Mouse (Mus musculus) intestine, embryonic 14.5 days (tissue): ENCODE results near the gene Nudt15. TPM values are rescaled to one million over a fixed set of nuclear protein-coding genes. Genes with fewer than 3 reads are reported as not detected.

Experiments used
- ATAC-seq: fragments of 200-750 bp; cut with Nextera tagmentation; replicated peaks from 2 replicates; pipeline ENCODE4 v1.8.0; 2017; ENCODE audit warnings: low read depth, moderate number of reproducible peaks, moderate TSS enrichment, moderate library complexity; ENCODE audit not compliant: low FRiP score, low TSS enrichment
- DNase-seq: peaks from one replicate; pipeline ENCODE4 v3.0.0-alpha.2; 2018; ENCODE audit warnings: low spot score
- H3K27ac ChIP-seq: fragments of 300-500 bp; sonication (generic); 2 replicates; pipeline ENCODE4 v1.5.1; 2014; ENCODE audit warnings: low read depth, mild to moderate bottlenecking, control low read depth
- H3K27me3 ChIP-seq: fragments of 300-500 bp; sonication (generic); replicated peaks from 2 replicates; pipeline ENCODE4 v1.6.1; 2014; ENCODE audit warnings: low read length, control low read depth; ENCODE audit not compliant: control insufficient read depth, insufficient read depth
- H3K36me3 ChIP-seq: fragments of 300-500 bp; sonication (generic); 2 replicates; pipeline ENCODE4 v1.6.1; 2014; ENCODE audit warnings: low read length, control low read depth; ENCODE audit not compliant: control insufficient read depth, insufficient read depth
- H3K4me1 ChIP-seq: fragments of 300-500 bp; sonication (generic); replicated peaks from 2 replicates; pipeline ENCODE4 v1.6.1; 2014; ENCODE audit warnings: low read length, control low read depth, mixed read lengths; ENCODE audit not compliant: control insufficient read depth, insufficient read depth
- H3K4me2 ChIP-seq: fragments of 300-500 bp; sonication (generic); 2 replicates; pipeline ENCODE4 v1.6.1; 2014; ENCODE audit warnings: low read length
- H3K4me3 ChIP-seq: fragments of 300-500 bp; sonication (generic); 2 replicates; pipeline ENCODE4 v1.5.1; 2014; ENCODE audit warnings: low read depth, low read length, control low read depth, mixed read lengths
- H3K9ac ChIP-seq: fragments of 300-500 bp; sonication (generic); 2 replicates; pipeline ENCODE4 v1.6.1; 2014; ENCODE audit warnings: mild to moderate bottlenecking, low read length
- H3K9me3 ChIP-seq: fragments of 300-500 bp; sonication (generic); 2 replicates; pipeline ENCODE4 v1.6.1; 2016; ENCODE audit warnings: low read length, control low read depth; ENCODE audit not compliant: control insufficient read depth
- WGBS: fragments of 180-500 bp; shearing (Covaris S2); extraction: QIAGEN DNeasy Blood & Tissue Kit; methylation state at CpG from one replicate; pipeline ENCODE4 v1.1.7; 2014; 5-methylcytosine and 5-hydroxymethylcytosine counted together
- polyA plus RNA-seq: library from polyadenylated mRNA; unstranded; fragments of >200 nt; fragmentation: Nextera tagmentation; extraction: Ambion mirVana; gene quantifications from 2 replicates; pipeline ENCODE4 v1.2.1, GENCODE M21; 2014

The Nudt15 gene
- polyA plus RNA-seq, 1 experiment from 2014 or later: 7.2 TPM

GRCm38 (mm10) chr14:73503237-73503933, 44.7 kb downstream of the Nudt15 start:
- Histone ChIP-seq H3K27ac (peak overlapping the region; percentile 52; the same call in 1 of the 2 replicates), H3K9ac (no peak overlapping the region), H3K9me3 (no peaks in the 10 kb centered on the region), H3K4me3 (no peak overlapping the region), H3K36me3 (no peaks in the 10 kb centered on the region), H3K4me1 (no peaks in the 10 kb centered on the region), H3K4me2 (no peak overlapping the region), H3K27me3 (no peaks in the 10 kb centered on the region)
- WGBS: 67% methylated on average over 13 of the region's 13 CpGs
- ATAC-seq (peak; percentile 67), DNase-seq (no peak)

DNA sequence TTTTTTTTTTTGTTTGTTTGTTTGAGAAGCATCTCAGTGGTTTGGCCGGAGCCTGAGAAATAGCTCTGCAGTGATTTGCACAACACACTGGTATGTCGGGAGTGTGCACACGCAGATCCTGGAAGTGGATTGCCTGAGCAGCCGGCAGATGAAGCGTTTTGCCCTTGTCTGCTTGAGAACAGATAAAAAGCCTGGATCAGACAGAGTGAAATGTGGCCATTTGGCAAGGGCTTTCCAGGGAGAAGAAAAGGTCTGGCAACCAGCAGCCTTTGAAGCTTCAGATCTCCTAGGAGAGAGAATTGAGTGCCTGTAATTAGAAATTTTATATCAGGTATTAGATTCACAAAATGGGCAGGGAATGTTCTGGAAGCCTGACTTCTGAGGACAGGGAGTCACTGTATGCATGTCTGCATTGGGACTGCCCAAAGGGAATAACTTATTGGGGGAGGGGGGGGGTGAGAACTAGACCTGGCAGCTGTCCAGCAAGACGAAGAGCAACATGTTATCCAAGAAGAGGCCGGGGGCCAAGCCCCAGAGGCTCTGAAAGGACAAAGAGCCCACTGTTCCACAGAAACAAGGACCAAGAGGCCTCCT, 45.4 kb downstream of the Nudt15 start:
- H3K36me3 ChIP-seq: no peaks in the 10 kb centered on the region
- H3K4me3 ChIP-seq: no peak overlapping the region
- ATAC-seq (peak; percentile 83), DNase-seq (no peak)
- no peak overlapping the region for H3K9ac ChIP-seq
- no peaks in the 10 kb centered on the region for H3K9me3 ChIP-seq
- H3K27ac ChIP-seq: peak overlapping the region; percentile 52; the same call in 1 of the 2 replicates
- no peak overlapping the region for H3K4me2 ChIP-seq
- H3K27me3 ChIP-seq: no peaks in the 10 kb centered on the region
- H3K4me1 ChIP-seq: no peaks in the 10 kb centered on the region
- 35% methylated on average over 7 of the region's 7 CpGs for WGBS

GRCm38 (mm10) chr14:73501721-73502120, 46.3 kb downstream of the Nudt15 start:
- ATAC-seq: no peak
- Histone ChIP-seq H3K27ac (no peak overlapping the region), H3K27me3 (no peaks in the 10 kb centered on the region), H3K4me3 (no peak overlapping the region), H3K9me3 (no peaks in the 10 kb centered on the region), H3K4me1 (no peaks in the 10 kb centered on the region), H3K9ac (no peak overlapping the region), H3K36me3 (no peaks in the 10 kb centered on the region), H3K4me2 (no peak overlapping the region)
- WGBS: 46% methylated on average over 6 of the region's 6 CpGs
- no peak for DNase-seq

DNA sequence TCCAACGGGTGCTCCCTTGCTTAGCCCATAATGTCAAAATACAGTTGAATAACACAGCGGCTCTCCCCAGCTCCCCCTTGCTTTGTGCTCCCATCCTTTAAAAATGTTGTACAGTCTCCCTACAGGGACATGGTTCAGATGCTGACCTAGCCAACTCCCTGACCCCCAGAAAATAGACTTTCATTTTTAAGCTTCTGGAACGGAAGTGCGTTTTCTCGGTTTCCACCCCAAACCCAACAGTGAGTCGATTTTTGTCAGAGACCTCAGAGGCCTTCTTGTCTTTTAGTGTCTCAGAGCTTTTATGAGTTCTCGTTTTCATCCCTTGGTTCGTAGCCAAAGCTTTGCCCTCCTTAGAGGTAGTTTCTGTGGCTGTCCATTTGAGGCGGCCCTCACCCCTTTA, 46.8 kb downstream of the Nudt15 start:
- no peak for ATAC-seq
- no peaks in the 10 kb centered on the region for H3K27me3 ChIP-seq
- no peak overlapping the region for H3K27ac ChIP-seq
- H3K9ac ChIP-seq: no peak overlapping the region
- DNase-seq: no peak
- no peak overlapping the region for H3K4me2 ChIP-seq
- H3K4me1 ChIP-seq: no peaks in the 10 kb centered on the region
- H3K4me3 ChIP-seq: no peak overlapping the region
- WGBS: 82% methylated on average over 9 of the region's 9 CpGs
- H3K36me3 ChIP-seq: no peaks in the 10 kb centered on the region
- no peaks in the 10 kb centered on the region for H3K9me3 ChIP-seq

GRCm38 (mm10) chr14:73495753-73496152, 52.3 kb downstream of the Nudt15 start:
- no peak overlapping the region for H3K27ac ChIP-seq
- no peaks in the 10 kb centered on the region for H3K9me3 ChIP-seq
- no peak for ATAC-seq
- no peak overlapping the region for H3K9ac ChIP-seq
- no peaks in the 10 kb centered on the region for H3K36me3 ChIP-seq
- no peak for DNase-seq
- no peaks in the 10 kb centered on the region for H3K4me1 ChIP-seq
- no peaks in the 10 kb centered on the region for H3K27me3 ChIP-seq
- no peak overlapping the region for H3K4me3 ChIP-seq
- H3K4me2 ChIP-seq: no peak overlapping the region
- WGBS: 74% methylated on average over 7 of the region's 7 CpGs

GRCm38 (mm10) chr14:73494122-73494521, 53.9 kb downstream of the Nudt15 start:
- no peak overlapping the region for H3K4me3 ChIP-seq
- no peak for DNase-seq
- no peaks in the 10 kb centered on the region for H3K4me1 ChIP-seq
- no peak overlapping the region for H3K9ac ChIP-seq
- ATAC-seq: no peak
- no peak overlapping the region for H3K4me2 ChIP-seq
- no peaks in the 10 kb centered on the region for H3K9me3 ChIP-seq
- H3K27ac ChIP-seq: no peak overlapping the region
- no peaks in the 10 kb centered on the region for H3K36me3 ChIP-seq
- 72% methylated on average over 6 of the region's 6 CpGs for WGBS
- H3K27me3 ChIP-seq: no peaks in the 10 kb centered on the region

- Histone ChIP-seq H3K27me3 (no peaks in the 10 kb centered on the region), H3K9me3 (no peaks in the 10 kb centered on the region), H3K9ac (no peak overlapping the region), H3K4me1 (no peaks in the 10 kb centered on the region), H3K36me3 (no peaks in the 10 kb centered on the region), H3K4me2 (no peak overlapping the region), H3K4me3 (no peak overlapping the region), H3K27ac (no peak overlapping the region)
- 95% methylated on average over 6 of the region's 6 CpGs for WGBS
- DNase-seq (no peak), ATAC-seq (no peak)
Measured at GRCm38 (mm10) chr14:73493356-73493755, 54.7 kb downstream of the Nudt15 start.

DNA sequence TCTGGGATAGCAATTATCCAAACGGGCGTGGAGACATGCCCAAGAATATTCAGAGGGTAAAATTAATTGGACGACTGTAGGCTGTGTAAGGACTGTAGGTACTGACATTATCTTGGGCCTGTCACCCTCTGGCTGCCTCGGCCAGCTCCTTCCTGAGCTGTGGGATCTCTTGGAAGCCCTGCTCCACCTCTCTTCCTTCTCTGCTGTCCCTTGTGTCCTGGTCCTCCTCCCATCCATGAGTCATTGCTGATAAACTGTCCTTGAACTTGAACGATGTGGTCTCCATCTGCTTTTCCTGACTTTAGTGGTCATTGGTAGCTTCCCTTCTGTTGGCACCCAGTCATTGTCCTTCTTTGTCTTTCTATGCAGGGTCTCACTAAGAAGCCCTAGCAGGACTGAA, 61.4 kb downstream of the Nudt15 start:
- Histone ChIP-seq H3K9ac (no peak overlapping the region), H3K36me3 (no peaks in the 10 kb centered on the region), H3K4me2 (no peak overlapping the region), H3K27ac (no peak overlapping the region), H3K9me3 (no peaks in the 10 kb centered on the region), H3K4me3 (no peak overlapping the region), H3K4me1 (no peaks in the 10 kb centered on the region), H3K27me3 (no peaks in the 10 kb centered on the region)
- ATAC-seq (no peak), DNase-seq (no peak)
- WGBS: 76% methylated on average over 5 of the region's 5 CpGs
